Mouse (Mus musculus) C2C12 (cell line): ENCODE data around the gene Serinc5.

ENCODE experiments used
- CTCF ChIP-seq: IDR thresholded peaks from one replicate; pipeline ENCODE4 v1.5.1; 2011; ENCODE audit not compliant: control insufficient read depth, insufficient read depth, insufficient read length
- FOSL1 ChIP-seq: IDR thresholded peaks from one replicate; pipeline ENCODE4 v1.8.0; 2011; ENCODE audit warnings: mild to moderate bottlenecking, low read length; ENCODE audit not compliant: poor library complexity, insufficient read depth, severe bottlenecking
- MAX ChIP-seq: IDR thresholded peaks from one replicate; pipeline ENCODE4 v1.6.1; 2011; ENCODE audit warnings: mild to moderate bottlenecking, control low read depth
- MYOD1 ChIP-seq: IDR thresholded peaks from one replicate; pipeline ENCODE4 v1.6.1; 2011; ENCODE audit warnings: low read depth; ENCODE audit not compliant: control insufficient read depth, insufficient read length
- USF1 ChIP-seq: IDR thresholded peaks from one replicate; pipeline ENCODE4 v1.6.1; 2011; ENCODE audit warnings: low read depth, mild to moderate bottlenecking, control low read depth, moderate library complexity

DNA sequence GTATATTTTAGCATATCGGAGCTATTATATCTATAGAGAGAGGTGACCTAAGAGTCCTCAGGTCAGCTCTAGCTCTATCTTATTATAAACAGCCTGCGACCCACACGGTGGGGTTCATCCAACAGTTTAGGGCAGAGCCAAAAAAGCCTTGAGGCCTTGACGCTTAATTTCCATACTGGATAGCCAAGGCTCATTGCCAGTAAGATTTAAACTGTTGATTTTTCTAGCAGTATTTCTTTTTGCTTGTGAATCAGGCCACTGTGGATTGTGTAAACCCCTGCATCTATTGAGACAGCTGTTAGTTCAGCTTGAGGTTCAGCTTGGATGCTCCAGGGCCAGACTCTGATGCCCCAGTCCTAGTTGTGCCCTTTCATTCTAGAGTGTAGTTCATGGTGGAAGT, 73.4 kb downstream of the Serinc5 start:
- TF ChIP-seq CTCF (no peak), FOSL1 (no peak), MYOD1 (no peak), MAX (no peak), USF1 (no peak)
